8 mouse cellular contexts compared by ENCODE assay signal in the genomic region with DNA sequence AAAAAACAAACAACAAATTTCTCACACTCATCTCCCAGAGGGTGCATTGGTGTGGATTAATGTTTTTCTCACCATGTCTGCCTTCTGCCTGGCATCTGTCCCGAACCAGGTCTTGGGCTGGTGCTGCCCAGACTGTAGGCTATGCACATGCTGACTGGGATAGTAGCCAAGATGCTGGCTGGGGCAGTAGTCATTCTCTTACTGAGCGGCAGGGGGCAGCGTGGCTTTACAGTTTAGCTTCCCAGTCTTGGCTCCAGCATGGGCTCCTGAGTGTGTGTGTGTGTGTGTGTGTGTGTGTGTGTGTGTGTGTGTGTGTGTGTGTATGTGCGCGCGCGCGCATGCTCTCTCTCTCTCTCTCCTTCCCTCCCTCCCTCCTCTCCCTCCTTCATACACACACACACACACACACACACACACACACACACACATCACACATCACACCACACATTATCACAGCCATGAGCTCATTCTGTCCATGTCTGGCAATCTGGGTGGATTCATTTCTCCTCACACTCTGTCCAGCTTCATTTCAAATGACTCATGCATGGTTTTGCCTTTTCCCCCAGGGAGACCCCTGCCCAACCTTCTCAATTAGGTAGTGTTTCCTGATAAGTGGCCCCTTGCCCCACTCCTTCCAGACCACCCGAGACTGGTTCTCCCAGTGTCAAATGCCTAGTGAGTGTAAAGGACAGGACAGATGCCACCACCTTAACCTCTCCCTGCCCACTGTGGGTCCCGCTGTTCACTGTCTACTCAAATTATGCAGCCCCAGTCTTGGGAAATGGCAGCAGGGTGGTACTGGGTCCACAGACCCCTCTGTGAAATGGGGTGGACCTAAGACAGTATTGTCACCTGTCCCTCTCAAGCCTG. TPM values are rescaled to one million over a fixed set of nuclear protein-coding genes. Genes with fewer than 3 reads are reported as not detected.
DNase-seq lines count a peak whose midpoint lies in the region; TF ChIP-seq lines count a peak whose summit lies in the region.

No protein-coding gene starts in this region.

- H3K4me3 ChIP-seq in C2C12 (ENCODE audit: insufficient read depth, poor library complexity, severe bottlenecking) = no peak overlapping the region

- no peaks in the 10 kb centered on the region for H3K36me3 ChIP-seq in C2C12 (ENCODE audit: control insufficient read depth, insufficient read depth)

- H3K79me3 ChIP-seq in C2C12 (ENCODE audit: low read depth) = no peaks in the 10 kb centered on the region

- H3ac ChIP-seq in C2C12 (ENCODE audit: control insufficient read depth, insufficient read length, low read depth) = no peak overlapping the region

- H3K79me2 ChIP-seq in C2C12 (ENCODE audit: control insufficient read depth, insufficient read depth) = no peaks in the 10 kb centered on the region

- peak; percentile 60 for TF ChIP-seq CTCF in C2C12 (IDR thresholded peaks at IDR 0.05; ENCODE audit: control insufficient read depth, insufficient read depth, insufficient read length)

- peak; percentile 92 for DNase-seq in adipocyte (ENCODE audit: low spot score)
- DNase-seq in embryo, embryonic 10 days (ENCODE audit: low spot score) = peak; percentile 89
- DNase-seq in gastrocnemius, postnatal 25 days = peak; percentile 79
- DNase-seq in layer of hippocampus, adult 11-12 months (ENCODE audit: low spot score) = peak; percentile 91
- peak; percentile 85 for DNase-seq in lung, postnatal 14 days
- DNase-seq in right cerebral cortex, adult 18-20 months = peak; percentile 86
- DNase-seq in urinary bladder, postnatal 36 days (ENCODE audit: low spot score in 2 of 2) = peak; percentile 73 to 84

- H3K27me3 ChIP-seq in C2C12 (ENCODE audit: control insufficient read depth, insufficient read depth, insufficient read length) = peaks cover 22% of the 10 kb centered on the region

TF ChIP-seq in C2C12, 6 proteins besides CTCF, POLR2A, EP300 and RAD21:
- TF ChIP-seq USF1 (IDR thresholded peaks at IDR 0.05; ENCODE audit: low read depth) = no peak
- no peak for TF ChIP-seq CEBPB (IDR thresholded peaks at IDR 0.05; ENCODE audit: low read depth)
- TF ChIP-seq MYOG (IDR thresholded peaks at IDR 0.05; ENCODE audit: control insufficient read depth, extremely low read depth, insufficient read length) = no peak
- TF ChIP-seq MAX (IDR thresholded peaks at IDR 0.05) = no peak
- no peak for TF ChIP-seq MYOD1 (IDR thresholded peaks at IDR 0.05; ENCODE audit: control insufficient read depth, insufficient read length, low read depth)
- no peak for TF ChIP-seq FOSL1 (IDR thresholded peaks at IDR 0.05; ENCODE audit: insufficient read depth, low read length, poor library complexity, severe bottlenecking)
TF ChIP-seq in C2C12: peak in this region for 0.

RNA-seq across cellular contexts. Expression of a gene that starts 3.8 kb away (rescaled TPM):
- polyA plus RNA-seq in C2C12 (2012; fragmentation: generic; extraction: Trizol) = 1.8 TPM
- 1 to 10 TPM; 8.2 to 8.5 TPM for total RNA-seq in gastrocnemius, postnatal 25 days (2021)

RNA-seq across cellular contexts. Expression of a gene that starts 12.4 kb away (rescaled TPM):
- not detected for polyA plus RNA-seq in C2C12 (2012; fragmentation: generic; extraction: Trizol)
- total RNA-seq in gastrocnemius, postnatal 25 days (2021) = not detected
